Mouse (Mus musculus): ENCODE data around the gene Nras.

Nras gene

DNA sequence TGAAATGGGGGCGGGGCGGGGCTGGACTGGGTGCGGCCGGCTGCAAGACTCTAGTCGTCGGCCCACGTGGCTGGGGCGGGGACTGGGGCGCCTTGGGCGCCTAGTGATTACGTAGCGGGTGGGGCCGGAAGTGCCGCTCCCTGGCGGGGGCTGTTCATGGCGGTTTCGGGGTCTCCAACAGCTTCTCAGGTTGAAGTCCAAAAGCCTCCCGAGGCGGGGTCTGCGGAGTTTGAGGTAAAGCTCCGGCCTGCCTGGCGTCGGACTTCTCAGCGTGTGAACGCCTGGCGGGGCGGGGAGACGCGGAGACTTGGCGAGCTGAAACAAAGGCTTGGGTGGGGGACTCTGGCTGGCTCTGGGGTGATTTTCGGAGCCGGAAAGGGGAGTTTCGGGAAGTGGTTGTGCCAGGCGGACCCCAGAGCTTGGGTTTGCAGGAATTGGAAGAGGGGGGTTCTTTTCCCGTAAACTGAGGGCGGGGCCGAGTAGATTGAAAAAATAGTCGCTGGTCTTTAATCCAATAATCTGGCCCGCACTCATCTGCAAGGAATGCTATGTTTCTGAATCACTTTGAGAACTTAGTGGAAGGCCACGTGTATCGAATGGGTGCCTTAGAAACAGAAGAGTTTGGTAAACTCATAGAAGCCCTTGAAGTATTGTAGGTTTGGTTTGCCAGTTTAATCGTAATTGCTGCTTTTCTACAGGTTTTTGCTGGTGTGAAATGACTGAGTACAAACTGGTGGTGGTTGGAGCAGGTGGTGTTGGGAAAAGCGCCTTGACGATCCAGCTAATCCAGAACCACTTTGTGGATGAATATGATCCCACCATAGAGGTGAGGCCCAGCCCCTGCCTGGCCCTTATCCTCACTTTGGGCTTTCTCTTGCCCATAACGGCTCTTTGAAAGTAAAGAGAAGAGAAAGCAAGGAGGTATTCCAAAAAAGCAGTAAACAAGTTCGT, at the start of gene Nras:
TSS of gene Nras (plus strand) at position 79 of the 951 bp plus-strand sequence.
- peak; percentile 78 for DNase-seq

DNA sequence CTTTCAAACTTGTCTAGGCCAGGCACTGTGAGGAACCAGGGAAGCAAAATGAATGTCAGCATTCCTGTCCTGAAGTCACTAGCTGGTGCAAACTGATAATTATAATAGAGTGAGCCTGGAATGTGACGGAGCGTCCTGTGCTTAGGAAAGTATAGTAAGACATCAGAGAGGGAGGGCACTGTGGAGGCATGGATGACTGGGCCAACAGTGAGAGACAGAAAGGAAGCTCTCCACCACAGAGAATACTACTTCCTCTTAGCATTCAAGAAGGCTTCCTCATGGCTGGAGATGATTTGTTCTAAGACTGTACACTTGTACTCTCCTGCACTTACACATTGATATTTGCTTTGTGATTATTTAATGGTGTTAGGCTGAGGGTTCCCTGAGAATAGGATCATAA, 40.7 kb upstream of the Nras start:
- DNase-seq, result no peak

DNA sequence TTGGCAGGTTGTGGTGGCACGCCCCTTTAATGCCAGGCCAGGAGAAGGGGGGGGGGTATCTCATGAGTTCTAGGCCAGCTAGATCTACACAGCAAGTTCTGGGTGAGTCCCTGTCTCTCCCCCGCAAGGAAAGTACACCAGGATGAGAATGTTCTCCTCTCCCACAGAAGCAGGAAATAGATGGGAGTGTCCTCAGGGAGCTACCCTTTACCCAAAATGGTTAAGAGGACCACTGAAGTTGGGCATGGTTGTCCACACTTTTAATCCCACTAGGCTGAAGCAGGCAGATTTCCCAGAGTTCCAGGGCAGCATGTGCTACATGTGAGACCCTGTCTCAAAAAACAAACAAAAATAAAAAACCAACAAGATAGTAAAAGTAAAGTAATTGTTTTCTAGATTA, 38.6 kb upstream of the Nras start:
- peak; percentile 56 for DNase-seq

DNA sequence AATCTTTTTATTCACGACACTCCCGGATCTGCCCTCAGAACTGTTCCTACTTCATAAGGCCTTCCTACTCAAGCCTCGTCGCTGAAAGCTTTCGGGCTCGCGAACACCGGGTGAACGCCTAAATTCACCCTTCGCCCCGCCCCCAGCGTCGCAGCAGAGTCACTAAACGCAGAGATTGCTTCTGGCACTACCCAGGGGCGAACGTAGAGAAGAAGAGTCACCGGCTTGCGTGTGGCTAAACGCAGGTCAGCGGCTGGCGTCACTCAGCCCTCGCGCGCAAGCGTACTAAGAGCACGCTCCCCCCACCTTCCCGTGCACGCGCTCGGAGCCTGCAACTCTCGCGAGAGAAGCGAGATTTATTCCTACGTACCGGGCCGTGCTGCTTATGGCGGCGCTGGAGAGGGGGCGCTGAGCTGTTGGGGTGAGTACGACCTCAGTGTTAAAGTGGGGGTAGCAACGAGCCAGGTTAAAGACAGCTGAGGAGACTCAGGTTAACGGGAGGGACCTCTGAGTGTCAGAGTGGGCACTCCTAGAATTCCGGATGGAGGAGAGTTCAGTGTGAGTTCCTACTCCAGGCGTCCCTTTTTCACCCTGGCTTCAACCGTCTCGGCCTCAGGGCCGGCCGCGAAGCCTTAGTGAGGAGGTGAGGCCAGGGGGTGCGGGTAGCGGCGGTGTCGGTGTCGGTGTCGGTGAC, 37.7 kb upstream of the Nras start, which contains the start of gene Csde1:
TSS of gene Csde1 (plus strand) at position 178 of the 694 bp plus-strand sequence.
- peak; percentile 98 for DNase-seq

DNA sequence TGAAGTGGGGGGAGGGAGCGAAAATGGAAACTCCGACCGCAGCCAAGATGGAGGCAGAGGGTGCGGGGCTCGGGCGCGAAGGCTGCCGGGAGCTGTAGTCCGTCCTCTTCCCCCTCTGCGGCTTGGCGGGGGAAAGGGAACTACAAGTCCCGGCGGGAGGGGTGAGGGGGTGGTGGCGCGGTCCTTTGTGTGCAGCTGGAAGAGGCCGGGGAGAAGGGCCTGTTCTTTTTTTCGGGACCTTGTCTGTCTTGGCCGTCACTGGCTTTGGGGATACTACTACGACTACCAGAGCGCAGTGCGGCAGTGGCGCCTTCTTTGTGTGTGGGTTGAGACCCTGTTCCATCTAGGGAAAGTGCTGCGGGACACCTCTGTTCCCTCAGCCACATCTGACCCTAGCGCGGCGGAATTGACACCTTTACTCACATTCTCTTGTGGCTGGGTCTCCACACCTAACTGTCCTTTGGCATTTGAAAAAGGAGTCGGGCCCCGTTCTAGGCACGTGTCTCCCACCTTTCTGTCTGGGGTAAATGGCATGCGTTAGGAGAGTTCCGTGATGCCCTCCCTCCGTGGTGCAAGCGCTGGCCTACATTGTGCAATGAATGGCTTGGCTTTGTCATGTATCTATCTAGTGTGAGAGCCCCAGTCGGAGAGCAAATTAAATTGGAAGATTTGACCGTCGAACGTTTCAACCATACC, 37.0 kb upstream of the Nras start:
- DNase-seq, result peak; percentile 85

DNA sequence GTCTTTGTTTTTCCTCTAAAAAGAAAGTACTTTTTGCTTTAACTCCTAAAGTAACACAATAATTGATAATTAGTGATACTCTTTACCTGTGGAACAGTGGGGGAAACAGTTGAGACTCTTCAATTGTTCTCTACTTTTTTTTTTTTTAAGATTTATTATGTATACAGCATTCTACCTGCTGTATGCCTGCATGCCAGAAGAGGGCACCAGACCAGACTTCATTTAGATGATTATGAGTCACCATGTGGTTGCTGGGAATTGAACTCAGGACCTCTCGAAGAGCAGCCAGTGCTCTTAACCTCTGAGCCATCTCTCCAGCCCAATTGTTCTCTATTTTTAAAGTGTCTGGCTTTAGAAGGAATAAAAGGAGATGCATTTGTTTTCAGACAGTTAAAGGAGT, 31.9 kb upstream of the Nras start:
- DNase-seq, result no peak

DNA sequence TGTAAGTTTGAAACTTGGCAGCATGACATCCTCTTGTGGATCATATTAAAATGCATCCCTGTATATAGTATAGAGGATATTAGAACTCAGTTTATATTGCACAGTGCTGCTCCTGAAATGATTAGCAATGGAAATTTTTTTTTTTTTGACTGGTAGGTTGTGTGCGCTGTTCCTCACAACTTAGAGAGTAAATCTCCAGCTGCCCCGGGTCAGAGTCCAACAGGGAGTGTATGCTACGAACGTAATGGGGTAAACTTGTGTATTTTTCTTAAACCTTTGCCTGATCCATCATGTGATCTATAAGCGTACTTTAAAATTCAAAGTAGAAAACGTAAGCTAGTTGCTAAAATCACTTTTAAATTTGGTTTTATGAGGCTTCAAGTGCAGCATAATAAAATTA, 17.8 kb upstream of the Nras start:
- no peak for DNase-seq

DNA sequence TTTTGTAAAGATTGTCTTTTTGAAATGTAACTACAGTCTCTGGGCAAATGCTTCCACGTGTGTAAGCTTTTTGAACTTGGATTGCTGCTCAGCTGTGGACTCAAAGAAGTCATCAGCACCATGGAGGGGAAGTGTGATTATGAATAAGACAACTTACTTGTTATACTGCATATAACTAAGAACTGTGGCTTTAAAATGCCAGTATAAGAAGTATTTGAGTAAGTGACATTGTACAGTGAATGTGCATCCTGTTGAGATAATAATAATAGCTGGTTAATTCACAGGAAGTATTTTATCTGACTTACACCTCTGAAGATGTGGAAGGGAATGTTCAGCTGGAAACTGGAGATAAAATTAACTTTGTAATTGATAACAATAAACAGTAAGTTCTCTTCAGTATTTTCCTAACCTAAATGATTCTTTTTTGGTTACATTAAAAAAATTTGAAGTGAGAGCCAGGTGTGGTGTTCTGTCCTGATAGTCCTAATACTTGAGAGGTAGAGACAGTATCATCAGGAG, 17.2 kb upstream of the Nras start:
- DNase-seq, result no peak

DNA sequence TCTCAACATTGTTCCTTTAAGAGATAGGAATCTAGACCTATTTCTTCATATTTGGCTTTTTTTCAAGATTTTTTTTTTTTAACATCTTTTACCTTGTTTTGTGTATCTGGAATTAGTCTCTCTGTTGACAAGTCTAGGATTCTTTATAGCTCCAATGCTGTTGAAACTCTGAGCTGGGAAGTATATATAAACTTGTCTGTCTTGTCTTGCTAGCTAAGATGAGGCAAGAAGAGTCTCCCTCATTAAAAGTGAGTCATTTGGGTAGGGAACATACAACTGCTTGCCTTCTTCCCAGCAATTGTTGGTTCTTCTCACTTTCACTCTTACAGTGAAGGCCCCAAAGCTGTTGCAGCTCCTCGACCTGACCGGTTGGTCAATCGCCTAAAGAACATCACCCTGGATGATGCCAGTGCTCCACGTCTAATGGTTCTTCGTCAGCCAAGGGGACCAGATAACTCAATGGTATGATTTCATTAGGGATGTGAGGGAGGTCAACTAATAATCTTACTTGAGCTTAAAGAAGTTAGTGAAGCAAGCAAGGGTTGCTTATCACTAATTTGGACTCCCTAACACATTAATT, 2.0 kb upstream of the Nras start:
- no peak for DNase-seq

DNA sequence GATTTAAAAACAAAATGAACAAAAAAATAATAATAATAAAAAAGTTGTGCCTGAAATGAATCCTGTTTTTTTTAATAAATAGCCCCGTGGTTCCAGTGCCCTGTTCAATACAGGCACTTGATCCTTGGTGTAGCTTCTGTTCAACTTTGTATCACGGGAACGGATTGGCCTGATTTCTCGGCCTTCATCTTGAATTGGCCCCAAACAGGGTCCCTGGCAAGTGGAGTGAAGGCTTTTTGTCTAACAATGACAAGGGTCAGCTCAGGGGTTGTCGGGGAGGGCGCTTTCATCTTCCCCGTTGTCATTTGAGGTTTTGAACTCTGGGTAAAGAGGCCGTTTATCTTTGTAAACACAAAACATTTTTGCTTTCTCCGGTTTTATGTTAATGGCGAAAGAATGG, 333 bp upstream of the Nras start:
- DNase-seq, result no peak

DNA sequence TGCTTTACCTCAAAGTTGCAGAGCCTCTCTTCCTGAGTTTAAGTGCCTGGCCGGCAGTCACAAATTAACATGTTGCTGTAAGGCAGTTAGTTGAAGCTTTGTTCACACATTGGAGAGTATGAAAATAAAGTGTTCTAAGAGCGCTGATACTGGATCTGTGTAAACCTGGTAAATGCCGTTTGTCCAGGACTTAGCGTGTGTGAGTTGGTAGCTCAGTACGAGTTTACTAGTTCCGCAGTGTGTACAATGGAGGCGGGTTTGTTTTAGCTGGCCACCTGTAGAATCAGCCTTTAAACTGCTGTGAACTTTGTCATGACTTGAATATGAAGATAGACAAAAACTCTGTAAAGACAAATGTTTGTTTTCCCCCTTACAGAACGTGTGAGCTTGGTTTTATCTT, 8.8 kb downstream of the Nras start:
- DNase-seq, result no peak

DNA sequence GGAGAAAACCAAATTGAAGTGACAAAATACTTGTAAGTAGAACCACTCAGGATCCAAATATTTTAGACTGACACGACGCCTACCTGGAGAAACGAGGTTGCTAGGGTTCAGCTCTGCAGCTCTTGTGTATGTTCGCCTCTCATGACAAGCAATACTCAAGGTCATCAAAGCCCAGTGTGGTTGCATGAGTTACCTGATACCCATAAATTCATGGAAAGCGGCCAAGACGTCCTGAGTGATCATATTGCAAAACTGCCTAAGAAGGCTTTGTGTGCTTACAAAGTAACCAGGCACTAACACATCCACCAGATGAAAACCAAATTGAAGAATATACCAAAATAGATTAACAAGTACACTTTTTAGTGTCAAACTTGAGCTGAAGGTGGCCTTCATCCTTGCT, 10.9 kb downstream of the Nras start:
- no peak for DNase-seq

DNA sequence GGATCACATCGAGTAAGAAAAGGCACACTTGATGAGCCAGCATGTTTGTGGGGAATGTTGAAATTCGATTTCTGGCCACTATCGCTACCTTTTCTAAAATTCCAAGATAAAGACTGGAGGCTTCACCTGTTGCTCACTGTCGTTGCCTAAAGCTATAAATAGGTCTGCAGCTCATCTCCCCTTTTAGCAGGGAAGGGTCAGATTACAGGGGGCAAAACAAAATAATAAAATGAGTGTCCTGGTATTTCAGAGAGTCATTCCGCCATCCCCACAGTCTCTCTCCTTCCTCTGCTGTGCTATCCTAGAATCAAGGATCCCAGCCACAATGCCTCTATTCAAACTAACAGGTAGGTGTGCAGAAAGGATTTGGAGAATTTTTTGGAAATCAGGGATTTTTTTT, 15.7 kb downstream of the Nras start, which contains the start of gene Ampd1:
TSS of gene Ampd1 (plus strand) at position 244 of the 400 bp plus-strand sequence.
- no peak for DNase-seq

DNA sequence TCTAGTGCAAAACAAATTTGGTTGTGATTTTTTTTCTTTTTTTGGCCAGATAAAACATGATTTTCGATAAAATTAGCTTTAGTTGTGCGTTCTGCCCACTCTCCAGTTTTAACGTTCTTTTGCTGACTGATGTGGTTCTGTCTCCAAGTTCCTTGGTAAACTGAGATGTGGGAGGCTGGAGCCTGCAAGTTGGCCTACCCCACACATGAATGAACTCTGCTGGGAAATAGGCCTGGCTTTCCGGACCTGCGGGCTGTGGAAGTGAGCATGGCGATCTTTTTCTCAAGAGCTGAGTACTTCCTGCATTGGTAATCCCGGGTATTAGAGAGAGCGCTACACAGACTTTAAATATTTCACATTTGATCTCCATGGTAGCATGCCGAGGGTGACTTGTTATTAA, 17.8 kb downstream of the Nras start:
- no peak for DNase-seq

DNA sequence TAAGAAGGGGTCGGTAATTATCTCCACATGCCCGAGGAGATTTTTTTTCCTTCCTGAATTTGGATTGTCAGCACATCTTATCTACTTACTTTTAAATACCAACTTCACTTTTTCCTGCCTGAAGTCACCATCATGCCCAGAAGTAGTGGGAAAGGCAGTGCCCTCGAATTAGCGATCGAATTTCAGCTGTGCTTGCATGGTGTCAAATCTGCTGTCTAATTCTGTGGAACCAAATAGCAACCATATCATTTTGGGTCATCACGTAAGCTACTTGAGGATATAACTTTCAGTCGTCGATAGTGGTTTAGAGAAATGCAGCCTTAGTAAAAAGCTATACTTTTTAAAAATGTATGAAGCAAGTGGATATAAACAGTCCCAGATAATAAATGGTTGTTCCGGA, 18.4 kb downstream of the Nras start:
- no peak for DNase-seq

DNA sequence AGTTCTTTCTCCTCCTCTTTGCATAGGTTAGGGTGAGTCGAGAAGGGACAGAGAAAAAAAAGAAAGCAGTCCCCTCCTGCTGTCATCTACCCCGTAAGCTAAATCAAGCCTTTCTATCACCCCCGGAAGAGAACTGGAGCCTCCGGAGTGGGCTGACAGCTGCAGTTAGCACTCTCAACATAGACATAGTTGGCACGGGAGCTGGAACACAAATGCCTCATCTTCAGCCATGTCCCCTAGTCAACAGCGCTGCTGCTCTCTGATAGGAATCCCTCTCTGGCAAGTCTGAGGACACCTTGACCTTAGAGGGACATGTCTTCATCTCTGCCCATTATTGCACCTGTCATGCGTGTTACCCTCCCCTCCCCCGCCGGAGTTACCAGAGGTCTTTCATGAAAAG, 21.2 kb downstream of the Nras start:
- DNase-seq, result no peak

DNA sequence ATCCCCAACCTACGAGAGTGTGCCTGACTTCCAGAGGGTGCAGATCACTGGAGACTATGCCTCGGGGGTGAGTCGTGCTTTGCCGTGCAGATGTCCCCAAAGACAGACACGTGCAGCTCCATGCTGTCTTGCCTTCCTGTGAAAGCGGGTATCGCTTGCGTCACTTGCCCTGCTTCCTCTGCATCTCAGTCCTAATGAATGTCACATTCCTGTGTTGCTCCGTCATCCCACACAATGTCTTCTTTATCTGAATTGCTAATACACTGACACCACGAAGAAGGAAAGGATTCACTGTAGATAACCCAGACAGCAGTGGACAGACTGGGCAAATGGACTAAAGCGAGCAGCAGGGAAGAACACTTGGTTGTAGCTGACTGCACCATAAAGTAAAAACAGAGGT, 23.0 kb downstream of the Nras start:
- DNase-seq, result no peak

DNA sequence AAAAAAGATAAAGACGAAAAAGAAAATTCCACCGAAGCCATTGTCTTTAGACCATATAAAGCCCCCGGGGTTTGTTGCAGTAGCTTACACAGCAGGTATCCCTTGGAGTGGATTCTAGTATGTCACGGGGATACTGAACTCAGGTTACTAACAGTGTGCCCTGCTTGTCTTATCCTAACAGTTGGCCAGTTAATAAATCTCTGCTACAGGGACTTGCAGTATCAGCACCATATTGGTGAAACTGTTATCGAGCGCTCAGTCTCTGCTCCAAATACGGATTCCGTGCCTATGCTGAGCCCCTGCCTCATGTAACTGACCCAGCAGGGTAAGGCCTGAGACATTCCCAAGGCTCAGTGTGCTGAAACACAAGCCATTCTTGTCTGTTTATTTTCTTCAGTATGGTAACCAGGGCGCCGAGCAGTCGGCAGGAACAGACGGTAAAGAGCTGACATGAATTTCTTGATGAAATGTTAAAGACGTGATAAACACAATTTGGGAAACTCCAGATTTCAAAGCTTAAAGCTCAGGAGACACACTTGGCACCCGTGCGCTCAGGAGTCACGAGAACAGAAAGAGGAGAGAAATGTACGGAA, 23.9 kb downstream of the Nras start:
- DNase-seq, result no peak

DNA sequence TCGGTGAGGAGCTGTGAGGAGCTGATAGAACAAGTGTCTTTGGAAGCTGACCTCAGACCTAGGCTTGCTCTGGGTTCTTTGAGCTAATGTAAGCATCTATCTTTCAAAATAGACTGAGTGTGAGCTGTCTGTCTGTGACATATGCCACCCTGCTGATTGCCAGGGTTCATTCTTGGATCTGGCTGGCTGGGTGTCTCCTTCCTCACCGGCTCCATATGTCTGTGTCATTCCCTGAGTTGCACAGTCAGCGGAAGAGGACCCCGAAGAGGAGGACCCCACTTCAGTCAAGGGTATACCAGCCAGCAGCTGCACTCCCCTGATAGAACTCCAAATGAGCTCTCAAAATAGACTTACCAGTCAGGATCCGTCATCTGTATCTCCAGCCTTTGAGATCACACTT, 24.7 kb downstream of the Nras start:
- DNase-seq, result no peak

DNA sequence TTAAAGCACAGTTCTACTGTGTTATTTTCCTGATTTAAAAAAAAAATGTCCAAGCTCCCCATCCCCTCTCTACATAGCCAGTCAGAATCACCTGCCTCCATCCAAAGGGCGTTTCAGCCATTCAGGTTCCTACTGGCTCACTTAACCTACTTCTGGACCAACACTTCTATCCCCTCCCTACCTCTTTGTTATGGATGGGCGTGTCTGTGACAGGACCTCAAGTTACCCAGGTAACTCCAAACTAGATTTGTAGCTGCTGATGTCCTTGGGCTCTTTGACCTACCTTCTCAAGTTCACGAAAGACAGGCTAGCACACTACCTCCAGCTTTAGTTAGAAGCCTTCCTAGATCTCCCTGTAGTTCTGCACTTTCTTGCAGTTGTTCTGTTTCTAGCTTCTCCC, 27.9 kb downstream of the Nras start:
- no peak for DNase-seq

DNA sequence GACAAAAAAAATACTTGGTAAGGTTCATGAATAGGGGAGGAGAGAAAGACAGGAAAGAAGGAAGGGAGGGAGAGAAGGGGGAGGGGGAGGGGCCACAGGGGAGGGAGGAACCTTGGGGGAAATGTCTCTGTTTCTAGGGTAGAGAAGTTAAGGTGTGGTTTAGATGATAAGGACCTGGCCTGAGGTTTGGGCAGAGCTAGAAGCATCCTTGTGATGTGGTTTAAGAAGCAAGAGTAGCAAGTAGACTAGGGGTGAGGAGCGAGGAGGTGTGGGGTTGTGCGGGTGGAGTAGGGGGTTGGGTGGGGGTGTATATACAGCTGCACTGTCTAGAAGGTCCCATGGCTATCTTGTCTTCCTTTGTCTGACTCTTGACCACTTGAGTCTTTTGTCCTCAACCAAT, 33.7 kb downstream of the Nras start:
- DNase-seq, result no peak

DNA sequence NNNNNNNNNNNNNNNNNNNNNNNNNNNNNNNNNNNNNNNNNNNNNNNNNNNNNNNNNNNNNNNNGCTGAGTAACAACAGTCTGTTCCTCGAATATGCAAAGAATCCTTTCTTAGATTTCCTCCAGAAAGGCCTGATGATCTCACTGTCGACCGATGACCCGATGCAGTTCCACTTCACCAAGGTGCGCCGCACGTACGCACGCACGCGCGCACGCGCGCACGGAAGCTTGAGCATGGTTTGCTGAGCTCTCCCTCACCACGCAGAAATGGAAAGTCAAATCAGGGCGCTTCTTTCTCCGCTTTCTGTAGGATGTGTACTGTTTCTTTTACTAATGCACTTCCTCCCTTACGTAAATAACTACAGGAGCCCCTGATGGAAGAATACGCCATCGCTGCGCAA, 40.6 kb downstream of the Nras start:
- no peak for DNase-seq

DNA sequence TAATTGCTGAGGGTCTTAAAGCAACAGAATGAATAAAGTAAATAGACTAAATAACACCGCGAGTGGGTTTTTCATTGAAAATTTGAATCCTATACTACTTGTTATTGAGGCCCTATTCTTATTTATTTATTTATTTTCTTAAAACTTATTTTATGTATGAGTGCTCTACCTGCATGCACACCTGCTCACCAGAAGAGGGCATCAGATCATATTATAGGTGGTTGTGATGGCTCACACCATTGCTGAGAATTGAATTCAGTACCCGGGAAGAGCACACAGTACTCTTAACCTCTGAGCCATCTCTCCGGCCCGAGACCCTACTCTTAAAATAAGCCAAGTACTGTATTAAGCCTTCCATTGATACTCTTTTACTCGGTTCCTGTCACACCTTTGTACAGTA, 41.6 kb downstream of the Nras start:
- DNase-seq, result no peak
